Mouse (Mus musculus) thymus, adult 2 months (tissue): ENCODE results near the gene Peli1.

Experiments
- CTCF ChIP-seq: fragments of 200-500 bp; IDR thresholded peaks from 2 replicates; pipeline ENCODE4 v1.5.1; 2012; ENCODE audit warnings: mild to moderate bottlenecking, control low read depth, low read length, moderate library complexity, borderline replicate concordance; ENCODE audit not compliant: control insufficient read depth, poor library complexity, insufficient read depth; ENCODE audit errors: extremely low read depth
- POLR2A ChIP-seq: fragments of 200-500 bp; IDR thresholded peaks from 2 replicates; pipeline ENCODE4 v1.6.1; 2012; ENCODE audit warnings: mild to moderate bottlenecking, low read length, control low read depth, moderate library complexity; ENCODE audit not compliant: control insufficient read depth, poor library complexity, insufficient read depth; ENCODE audit errors: extremely low read depth

- no peak for TF ChIP-seq POLR2A
- no peak for TF ChIP-seq CTCF
Observed at GRCm38 (mm10) chr11:21047921-21048320, 43.2 kb upstream of the Peli1 start.
